Mouse (Mus musculus): ENCODE measurements at regions not wholly inside any gene's neighbourhood (a gene's known extent, or its start where the extent isn't known, plus 50 kb on each side); places are given as distances from the start of the nearest gene placed in this dataset.
A peak's percentile ranks its signal among the peaks of the same experiment; 100 is the strongest.

DNA sequence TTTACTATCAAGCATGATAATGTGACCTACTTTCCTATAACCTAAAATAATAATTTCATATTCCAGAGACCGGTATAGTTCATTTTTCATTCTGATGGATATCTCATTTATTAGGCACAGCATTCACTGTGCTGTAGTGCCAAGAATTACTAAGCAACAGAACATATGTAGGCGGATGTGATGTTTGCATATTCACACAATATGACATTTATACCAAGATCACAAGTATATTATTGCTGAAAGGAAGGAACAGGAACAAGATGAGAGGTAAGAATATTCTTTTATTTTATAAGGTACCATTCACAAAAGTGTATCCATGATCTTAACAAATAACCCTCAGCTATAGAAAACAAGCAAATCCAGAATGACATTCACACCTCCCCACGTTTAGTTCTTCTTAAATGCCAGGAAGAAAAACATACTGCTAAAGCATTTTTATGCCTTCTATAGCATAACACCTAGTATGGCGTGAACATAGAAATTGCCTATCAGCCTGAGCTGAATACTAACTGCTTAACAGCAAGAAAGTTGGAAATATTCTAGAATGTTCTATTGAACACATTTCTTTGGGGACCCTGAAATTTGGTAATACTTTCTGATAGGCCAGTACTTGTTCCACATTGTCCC, 1062.8 kb upstream of the Acvr2a start:
- Histone ChIP-seq H3K9ac (replicated peaks) (no peak overlapping the region), H3K27ac (replicated peaks) (no peak overlapping the region), H3K9me3 (replicated peaks) (no peaks in the 10 kb centered on the region), H3K4me3 (replicated peaks) (no peak overlapping the region), H3K36me3 (no peaks in the 10 kb centered on the region), H3K4me2 (no peak overlapping the region), H3K4me1 (no peaks in the 10 kb centered on the region), H3K27me3 (replicated peaks) (no peaks in the 10 kb centered on the region)
- no peak for ATAC-seq (ENCODE audit: low FRiP score)
- whole genome bisulfite sequencing = 89% methylated on average over 4 of the region's 4 CpGs

DNA sequence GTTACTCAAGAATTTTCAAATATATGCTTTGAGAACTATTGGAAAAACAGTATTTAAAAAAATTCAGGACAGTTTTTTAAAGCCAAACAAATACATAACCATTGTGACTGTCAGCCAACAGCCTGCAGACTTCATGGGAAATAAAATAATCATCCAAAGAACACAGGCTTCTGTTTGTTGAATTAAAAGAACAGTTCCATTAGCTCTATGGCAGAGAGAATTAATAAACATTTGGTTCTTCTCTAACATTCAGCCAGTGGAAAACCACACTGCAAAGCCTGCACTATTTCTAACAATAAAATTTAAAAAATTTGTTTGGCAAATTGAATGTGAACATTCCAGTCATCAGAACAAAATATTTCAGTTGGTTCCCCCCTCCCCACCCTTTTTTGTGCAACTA, 1058.2 kb upstream of the Acvr2a start:
- Histone ChIP-seq H3K27me3 (replicated peaks) (no peaks in the 10 kb centered on the region), H3K9me3 (replicated peaks) (no peaks in the 10 kb centered on the region), H3K4me3 (replicated peaks) (no peak overlapping the region), H3K4me2 (no peak overlapping the region), H3K27ac (replicated peaks) (no peak overlapping the region), H3K36me3 (no peaks in the 10 kb centered on the region), H3K4me1 (no peaks in the 10 kb centered on the region), H3K9ac (replicated peaks) (no peak overlapping the region)
- no peak for ATAC-seq (ENCODE audit: low FRiP score)

DNA sequence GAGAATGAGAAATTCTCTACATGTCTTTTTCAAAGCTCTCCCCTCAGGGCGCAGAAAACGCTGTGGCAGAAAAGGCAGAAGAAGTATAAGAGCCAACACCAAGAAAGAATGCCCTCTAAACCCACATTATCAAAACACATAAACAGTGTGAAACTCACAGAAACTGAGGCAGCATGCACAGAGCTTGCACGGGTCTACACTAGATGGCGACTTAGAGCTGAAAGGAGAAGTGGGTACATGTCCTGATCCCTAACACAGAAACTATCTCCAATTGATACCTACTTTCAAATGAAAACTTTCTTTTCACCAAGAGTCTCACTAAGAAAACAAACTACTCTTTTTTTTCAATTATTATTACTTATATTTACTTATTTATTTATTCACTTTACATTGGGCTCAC, 1057.7 kb upstream of the Acvr2a start:
- 62% methylated on average over 4 of the region's 4 CpGs for WGBS
- Histone ChIP-seq H3K9ac (replicated peaks) (no peak overlapping the region), H3K9me3 (replicated peaks) (no peaks in the 10 kb centered on the region)

DNA sequence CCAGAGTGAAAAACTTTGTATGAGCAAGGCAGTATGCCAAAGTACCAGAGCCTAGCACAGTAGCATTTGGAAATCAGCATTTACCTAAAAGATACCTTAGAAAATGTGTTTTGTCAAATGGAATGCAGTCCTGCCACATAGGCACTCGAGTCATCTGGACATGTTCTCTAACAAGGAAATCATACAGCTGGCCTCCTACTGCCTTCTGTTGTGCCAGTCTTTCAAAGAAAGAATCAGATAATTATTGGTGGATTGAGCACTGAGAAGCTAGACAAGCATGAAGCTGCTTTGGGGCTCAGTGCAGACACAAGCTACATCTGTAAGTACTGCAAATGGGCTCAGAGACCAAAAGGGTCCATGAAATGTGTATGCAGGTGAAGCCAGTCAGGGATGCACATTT, 1038.1 kb upstream of the Acvr2a start:
- H3K9me3 ChIP-seq (replicated peaks) = no peaks in the 10 kb centered on the region
- ATAC-seq (ENCODE audit: low FRiP score) = no peak
- H3K4me1 ChIP-seq = no peaks in the 10 kb centered on the region
- H3K4me2 ChIP-seq = no peak overlapping the region
- no peaks in the 10 kb centered on the region for H3K36me3 ChIP-seq
- H3K27ac ChIP-seq (replicated peaks) = no peak overlapping the region
- H3K9ac ChIP-seq (replicated peaks) = no peak overlapping the region
- no peaks in the 10 kb centered on the region for H3K27me3 ChIP-seq (replicated peaks)
- WGBS = 57% methylated on average over 1 of the region's 1 CpGs
- no peak overlapping the region for H3K4me3 ChIP-seq (replicated peaks)

More for the DNA sequence above, 1057.7 kb upstream of the Acvr2a start:
- Histone ChIP-seq H3K27ac (replicated peaks) (no peak overlapping the region), H3K4me2 (no peak overlapping the region), H3K4me1 (no peaks in the 10 kb centered on the region), H3K27me3 (replicated peaks) (no peaks in the 10 kb centered on the region), H3K4me3 (replicated peaks) (no peak overlapping the region), H3K36me3 (no peaks in the 10 kb centered on the region)
- ATAC-seq (ENCODE audit: low FRiP score) = no peak

DNA sequence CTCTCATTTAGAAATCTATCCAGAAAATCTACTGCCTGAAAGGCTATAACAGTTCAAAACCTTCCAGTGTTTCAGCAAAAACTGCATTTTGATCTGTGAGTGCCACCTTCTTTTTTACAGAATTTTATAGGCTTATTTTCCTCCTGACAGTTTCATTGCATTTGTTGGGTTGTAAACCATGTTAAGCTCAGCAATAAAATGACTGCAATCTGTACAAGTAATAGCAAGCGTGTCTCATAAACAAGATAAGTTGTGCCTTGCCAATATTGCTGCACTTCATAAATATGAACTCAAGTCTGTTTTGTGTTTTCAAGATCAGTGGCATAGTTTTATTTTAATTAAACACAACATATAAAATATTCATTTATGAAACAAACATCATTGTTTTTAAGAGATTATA, 1036.9 kb upstream of the Acvr2a start:
- Histone ChIP-seq H3K4me3 (replicated peaks) (no peak overlapping the region), H3K36me3 (no peaks in the 10 kb centered on the region), H3K27ac (replicated peaks) (no peak overlapping the region), H3K4me1 (no peaks in the 10 kb centered on the region), H3K9ac (replicated peaks) (no peak overlapping the region), H3K27me3 (replicated peaks) (no peaks in the 10 kb centered on the region), H3K4me2 (no peak overlapping the region), H3K9me3 (replicated peaks) (no peaks in the 10 kb centered on the region)
- WGBS = 41% methylated on average over 1 of the region's 1 CpGs
- peak; percentile 70 for ATAC-seq (ENCODE audit: low FRiP score)

DNA sequence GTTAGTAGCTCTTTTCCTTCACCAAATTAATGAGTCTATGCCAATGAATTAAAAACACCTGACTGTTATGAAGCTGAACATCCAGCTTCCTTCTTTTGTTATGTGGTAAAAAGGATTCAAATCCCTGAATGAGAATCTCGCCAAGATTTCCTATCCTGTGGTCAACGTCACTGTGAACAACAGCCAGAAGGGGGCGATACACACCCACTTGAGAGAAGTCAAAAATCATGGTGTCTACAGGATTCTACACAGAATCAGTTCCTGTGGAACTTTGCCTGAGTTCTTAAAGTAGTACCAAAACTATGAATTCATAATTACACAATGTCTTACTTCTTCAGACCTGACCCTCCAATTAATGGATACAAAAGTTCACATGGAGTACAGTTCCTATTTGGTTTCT, 1028.1 kb upstream of the Acvr2a start:
- Histone ChIP-seq H3K4me1 (no peaks in the 10 kb centered on the region), H3K36me3 (no peaks in the 10 kb centered on the region), H3K27me3 (replicated peaks) (no peaks in the 10 kb centered on the region), H3K27ac (replicated peaks) (no peak overlapping the region), H3K9ac (replicated peaks) (no peak overlapping the region), H3K4me3 (replicated peaks) (no peak overlapping the region), H3K4me2 (no peak overlapping the region), H3K9me3 (replicated peaks) (no peaks in the 10 kb centered on the region)
- 10% methylated on average over 3 of the region's 3 CpGs for WGBS
- ATAC-seq (ENCODE audit: low FRiP score) = no peak

DNA sequence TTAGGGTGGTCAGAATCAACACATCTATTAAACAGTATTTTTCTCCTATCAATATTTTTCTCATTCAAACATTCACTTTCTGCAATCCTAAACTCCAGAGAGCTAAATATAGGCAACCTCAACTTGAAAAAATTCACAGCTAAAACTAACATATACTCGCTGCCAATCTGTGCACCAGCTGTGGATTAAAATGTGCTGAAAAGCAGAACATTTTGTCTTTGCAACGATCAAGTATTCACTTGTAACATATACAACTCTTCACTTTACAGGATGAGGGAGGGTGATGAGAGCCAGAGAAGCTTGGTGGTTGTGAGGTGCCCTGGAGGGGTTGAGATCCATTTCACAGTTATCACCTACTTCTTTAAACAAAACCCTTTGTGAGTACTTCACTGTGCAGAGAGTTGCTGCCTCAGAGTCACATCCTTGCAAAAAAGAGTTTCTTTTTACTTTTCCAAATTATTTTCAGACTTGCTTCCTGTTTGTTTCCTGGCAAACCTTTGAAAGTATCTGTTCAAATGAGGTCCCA, 991.1 kb upstream of the Acvr2a start:
- Histone ChIP-seq H3K9me3 (replicated peaks) (no peaks in the 10 kb centered on the region), H3K4me3 (replicated peaks) (no peak overlapping the region), H3K9ac (replicated peaks) (no peak overlapping the region), H3K27me3 (replicated peaks) (no peaks in the 10 kb centered on the region), H3K36me3 (no peaks in the 10 kb centered on the region), H3K4me1 (no peaks in the 10 kb centered on the region), H3K4me2 (no peak overlapping the region), H3K27ac (replicated peaks) (no peak overlapping the region)
- 76% methylated on average over 2 of the region's 2 CpGs for WGBS
- no peak for ATAC-seq (ENCODE audit: low FRiP score)

DNA sequence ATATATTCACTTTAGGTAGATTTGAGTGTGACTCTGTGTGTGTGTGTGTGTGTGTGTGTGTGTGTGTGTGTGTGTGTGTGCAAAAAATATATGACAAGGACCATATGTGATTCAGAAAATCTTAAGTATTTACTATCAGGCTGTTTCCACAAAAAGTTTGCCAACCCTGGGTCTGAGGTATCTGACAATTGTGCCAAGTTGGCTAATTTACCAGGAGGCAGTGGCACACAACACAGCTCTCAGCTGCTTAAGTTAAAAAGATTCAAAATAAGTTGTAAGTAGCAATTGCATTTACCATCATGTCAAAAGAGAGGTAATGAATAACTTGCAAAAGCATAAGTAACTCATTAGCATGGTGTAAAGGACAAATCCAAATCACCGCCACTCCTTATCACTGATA, 981.4 kb upstream of the Acvr2a start:
- Histone ChIP-seq H3K36me3 (no peaks in the 10 kb centered on the region), H3K27me3 (replicated peaks) (no peaks in the 10 kb centered on the region), H3K4me3 (replicated peaks) (no peak overlapping the region), H3K4me1 (no peaks in the 10 kb centered on the region), H3K9me3 (replicated peaks) (no peaks in the 10 kb centered on the region), H3K4me2 (no peak overlapping the region), H3K27ac (replicated peaks) (no peak overlapping the region), H3K9ac (replicated peaks) (no peak overlapping the region)
- WGBS = 96% methylated on average over 1 of the region's 1 CpGs
- ATAC-seq (ENCODE audit: low FRiP score) = no peak

DNA sequence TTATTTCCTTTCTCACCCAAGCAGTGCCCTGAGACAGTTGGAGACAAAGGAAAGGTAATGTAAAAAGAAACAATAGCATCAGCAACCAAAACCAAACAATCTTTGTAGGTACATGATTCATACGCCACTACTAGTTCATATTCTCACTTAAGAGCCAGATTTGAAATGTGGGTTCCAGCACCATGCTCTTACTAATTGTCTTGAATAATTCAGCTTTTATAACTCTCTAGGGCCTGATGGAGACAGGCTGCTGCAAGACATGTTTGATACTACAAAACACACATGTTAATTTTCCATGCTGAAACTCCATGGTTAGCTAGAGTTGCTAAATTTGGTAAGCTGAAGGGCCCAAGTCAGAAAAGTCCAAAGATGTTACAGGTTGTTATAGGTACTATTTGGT, 980.4 kb upstream of the Acvr2a start:
- Histone ChIP-seq H3K27ac (replicated peaks) (peak overlapping the region; percentile 42), H3K9me3 (replicated peaks) (no peaks in the 10 kb centered on the region)

DNA sequence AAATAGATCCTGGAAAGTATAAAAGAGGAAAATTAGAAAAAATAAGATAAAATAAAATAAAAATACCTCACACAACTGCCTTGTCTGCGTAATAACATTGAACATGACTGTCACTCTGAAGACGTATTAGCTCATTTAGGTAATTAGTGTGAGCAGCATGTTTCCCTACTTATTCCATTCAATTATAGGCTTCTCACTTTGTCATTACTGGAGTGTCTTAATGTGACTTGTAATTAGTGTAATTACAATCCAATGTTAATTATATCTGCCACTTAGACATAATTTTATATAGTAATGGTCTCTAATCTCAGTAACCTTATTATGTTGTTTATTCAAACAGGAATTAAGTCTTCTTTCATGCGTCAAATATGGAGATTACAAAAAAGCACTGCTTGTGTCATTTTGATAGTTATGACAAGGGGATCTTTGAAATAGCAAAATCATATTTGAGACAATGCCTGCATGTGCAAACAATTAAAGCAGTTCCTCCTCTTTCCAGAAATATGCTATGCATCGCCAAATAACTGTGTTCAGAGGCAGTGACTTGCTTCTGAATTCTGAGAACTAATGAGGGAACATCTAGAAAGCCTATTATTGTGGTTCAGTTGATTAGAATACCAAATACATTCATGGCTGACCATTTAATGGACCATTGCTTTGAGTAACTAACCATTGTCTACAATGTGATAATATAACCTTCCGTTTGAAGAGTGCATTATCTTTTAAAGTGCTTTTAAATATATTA, 979.7 kb upstream of the Acvr2a start:
- H3K4me1 ChIP-seq = no peaks in the 10 kb centered on the region
- ATAC-seq (ENCODE audit: low FRiP score) = peak; percentile 86
- no peak overlapping the region for H3K27ac ChIP-seq (replicated peaks)
- H3K9ac ChIP-seq (replicated peaks) = no peak overlapping the region
- no peaks in the 10 kb centered on the region for H3K36me3 ChIP-seq
- H3K4me2 ChIP-seq = no peak overlapping the region
- H3K27me3 ChIP-seq (replicated peaks) = no peaks in the 10 kb centered on the region
- H3K4me3 ChIP-seq (replicated peaks) = no peak overlapping the region
- 38% methylated on average over 5 of the region's 5 CpGs for WGBS
- H3K9me3 ChIP-seq (replicated peaks) = no peaks in the 10 kb centered on the region

More for the DNA sequence above, 980.4 kb upstream of the Acvr2a start:
- WGBS = 26% methylated on average over 1 of the region's 1 CpGs
- ATAC-seq (ENCODE audit: low FRiP score) = peak; percentile 29; the same call in 1 of the 2 replicates
- no peak overlapping the region for H3K4me2 ChIP-seq
- H3K36me3 ChIP-seq = no peaks in the 10 kb centered on the region
- H3K4me3 ChIP-seq (replicated peaks) = no peak overlapping the region
- no peaks in the 10 kb centered on the region for H3K4me1 ChIP-seq
- H3K9ac ChIP-seq (replicated peaks) = no peak overlapping the region
- no peaks in the 10 kb centered on the region for H3K27me3 ChIP-seq (replicated peaks)

DNA sequence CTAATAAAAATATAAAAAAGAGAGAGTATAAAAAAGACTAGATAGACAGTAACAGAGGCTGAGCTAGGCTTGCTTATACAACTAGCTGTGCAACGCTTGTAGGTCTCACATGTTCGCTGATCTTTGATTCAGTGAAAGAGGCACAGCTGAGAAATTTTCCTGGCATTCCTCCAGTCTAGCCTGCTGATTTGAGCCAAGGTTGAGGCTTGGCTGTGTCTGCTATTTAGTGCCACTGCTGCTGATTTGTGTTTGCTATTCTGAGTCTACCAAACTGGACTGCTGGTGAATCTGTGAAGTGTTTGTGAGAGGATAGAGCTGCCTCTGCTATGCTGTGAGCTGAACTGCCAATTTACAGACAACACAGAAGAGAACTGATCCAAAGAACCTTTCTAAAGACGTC, 956.7 kb upstream of the Acvr2a start:
- Histone ChIP-seq H3K9me3 (replicated peaks) (no peaks in the 10 kb centered on the region), H3K36me3 (no peaks in the 10 kb centered on the region), H3K27me3 (replicated peaks) (no peaks in the 10 kb centered on the region), H3K27ac (replicated peaks) (no peak overlapping the region), H3K4me1 (no peaks in the 10 kb centered on the region), H3K4me2 (no peak overlapping the region), H3K9ac (replicated peaks) (no peak overlapping the region), H3K4me3 (replicated peaks) (no peak overlapping the region)
- ATAC-seq (ENCODE audit: low FRiP score) = peak; percentile 55; the same call in 1 of the 2 replicates
- 60% methylated on average over 3 of the region's 3 CpGs for WGBS

DNA sequence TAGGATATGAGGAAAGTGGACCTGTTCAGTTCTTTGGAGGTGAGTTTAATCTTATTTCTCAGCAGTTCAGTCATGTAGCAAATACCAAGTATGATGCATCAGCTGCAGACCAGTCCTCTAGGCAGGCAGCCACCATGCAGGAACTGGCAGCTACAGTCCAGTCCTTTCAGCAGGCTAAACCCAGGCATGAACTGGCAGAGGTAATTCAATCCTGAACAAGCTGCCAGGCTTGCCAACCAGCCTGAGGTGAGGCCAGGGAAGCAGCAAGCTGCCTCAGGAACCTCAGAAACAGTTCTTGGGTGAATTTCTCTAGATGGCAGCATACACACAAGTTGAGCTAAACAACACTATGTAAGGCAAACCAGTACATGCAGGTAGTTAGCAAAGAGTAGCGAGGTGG, 951.5 kb upstream of the Acvr2a start:
- Histone ChIP-seq H3K9ac (replicated peaks) (no peak overlapping the region), H3K27ac (replicated peaks) (no peak overlapping the region), H3K4me2 (no peak overlapping the region), H3K9me3 (replicated peaks) (no peaks in the 10 kb centered on the region), H3K4me3 (replicated peaks) (no peak overlapping the region), H3K4me1 (no peaks in the 10 kb centered on the region), H3K27me3 (replicated peaks) (no peaks in the 10 kb centered on the region), H3K36me3 (no peaks in the 10 kb centered on the region)
- no peak for ATAC-seq (ENCODE audit: low FRiP score)
- 94% methylated on average over 1 of the region's 1 CpGs for WGBS

Data from neural tube, embryonic 15.5 days (tissue).